In the genomic region with DNA sequence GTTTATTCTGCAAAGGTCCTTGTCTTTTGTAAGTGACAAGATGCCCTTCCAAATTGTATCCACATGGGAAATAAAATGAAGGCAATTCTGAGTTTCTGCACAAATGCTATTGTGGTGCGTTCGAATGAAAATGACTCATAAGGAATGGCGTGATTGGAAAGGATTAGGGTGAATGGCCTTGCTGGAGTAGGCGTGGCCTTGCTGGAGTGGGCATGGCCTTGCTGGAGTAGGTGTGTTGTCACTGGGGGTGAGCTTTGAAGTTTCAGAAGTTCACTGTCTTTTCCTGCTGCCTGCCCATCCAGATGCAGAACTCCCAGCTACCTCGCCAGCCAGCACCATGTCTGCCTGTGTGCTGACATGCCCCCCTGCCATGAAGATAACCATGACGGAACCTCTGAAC, we compare ENCODE assay signal across 27 mouse cellular contexts. TPM values are rescaled to one million over a fixed set of nuclear protein-coding genes. Genes with fewer than 3 reads are reported as not detected.
DNase-seq lines count a peak whose midpoint lies in the region; ATAC-seq lines count a peak whose summit lies in the region.
"Had no signal": no experiment of that assay in that cellular context is flagged by ENCODE, and none has a peak within 500 bp of the region (broad histone marks: within the 10 kb centered on the region; RNA-seq: fewer than 3 reads in every experiment).

No protein-coding gene starts in this region.

- H3K27me3 ChIP-seq in forebrain, embryonic 15.5 days, result no peaks in the 10 kb centered on the region
- H3K27me3 ChIP-seq: CH12.LX; embryonic facial prominence, embryonic 13.5 days; forebrain, embryonic 12.5 days; heart, embryonic 13.5 days; hindbrain, embryonic 12.5 days; hindbrain, embryonic 15.5 days had no signal

- H3K27ac ChIP-seq in forebrain, embryonic 15.5 days (replicated peaks), result no peak overlapping the region
- H3K27ac ChIP-seq: embryonic facial prominence, embryonic 10.5 days; embryonic facial prominence, embryonic 13.5 days; forebrain, embryonic 12.5 days; heart, adult 2 months; heart, embryonic 10.5 days; heart, embryonic 13.5 days; hindbrain, embryonic 12.5 days; hindbrain, embryonic 15.5 days had no signal

- no peak for ATAC-seq in forebrain, embryonic 15.5 days (replicated peaks)
- ATAC-seq: forebrain, embryonic 16.5 days; intestine, postnatal 0 days had no signal

- H3K4me3 ChIP-seq in forebrain, embryonic 15.5 days, result no peak overlapping the region
- H3K4me3 ChIP-seq: embryonic facial prominence, embryonic 10.5 days; embryonic facial prominence, embryonic 13.5 days; erythroblast, embryonic 14.5 days; forebrain, embryonic 12.5 days; heart, adult 2 months; heart, embryonic 10.5 days; heart, embryonic 13.5 days; hindbrain, embryonic 12.5 days; hindbrain, embryonic 15.5 days had no signal

- WGBS in forebrain, embryonic 15.5 days, result 81% methylated on average over 6 of the region's 6 CpGs

- intact Hi-C loops in heart, postnatal 10 days (cut with DNase I), result no loop called here

- DNase-seq in heart, adult 11 months, result peak; percentile 64
- DNase-seq in heart, postnatal 10 days, result no peak
- DNase-seq in adrenal gland, adult 2 months, result peak; percentile 70
- DNase-seq in adrenal gland, postnatal 14 days, result peak; percentile 63
- no peak for DNase-seq in liver
- no peak for DNase-seq in lung, postnatal 36 days
- DNase-seq: B cell, adult 2 months; cerebellum, adult 11-12 months; cerebellum, adult 8-10 months; cerebellum, postnatal 10 days; cerebellum, postnatal 36 days; embryo, embryonic 11 days; gastrocnemius, postnatal 25 days; heart, adult 2 months; kidney, adult 2 months had no signal

- H3K9me3 ChIP-seq in forebrain, embryonic 15.5 days, result no peaks in the 10 kb centered on the region
- H3K9me3 ChIP-seq: embryonic facial prominence, embryonic 10.5 days; embryonic facial prominence, embryonic 13.5 days; forebrain, embryonic 12.5 days; heart, embryonic 10.5 days; heart, embryonic 13.5 days; hindbrain, embryonic 12.5 days; hindbrain, embryonic 15.5 days had no signal

- no peaks in the 10 kb centered on the region for H3K36me3 ChIP-seq in forebrain, embryonic 15.5 days
- H3K36me3 ChIP-seq: embryonic facial prominence, embryonic 10.5 days; embryonic facial prominence, embryonic 13.5 days; forebrain, embryonic 12.5 days; heart, embryonic 10.5 days; heart, embryonic 13.5 days; hindbrain, embryonic 12.5 days; hindbrain, embryonic 15.5 days had no signal

- no peaks in the 10 kb centered on the region for H3K4me1 ChIP-seq in forebrain, embryonic 15.5 days
- H3K4me1 ChIP-seq: embryonic facial prominence, embryonic 10.5 days; embryonic facial prominence, embryonic 13.5 days; forebrain, embryonic 12.5 days; heart, embryonic 10.5 days; heart, embryonic 13.5 days; hindbrain, embryonic 12.5 days; hindbrain, embryonic 15.5 days had no signal

- H3K4me2 ChIP-seq in forebrain, embryonic 15.5 days (replicated peaks), result no peak overlapping the region
- H3K4me2 ChIP-seq: embryonic facial prominence, embryonic 13.5 days; forebrain, embryonic 12.5 days; heart, embryonic 13.5 days; hindbrain, embryonic 12.5 days; hindbrain, embryonic 15.5 days had no signal

- no peak overlapping the region for H3K9ac ChIP-seq in forebrain, embryonic 15.5 days (replicated peaks)
- H3K9ac ChIP-seq: embryonic facial prominence, embryonic 13.5 days; forebrain, embryonic 12.5 days; heart, embryonic 13.5 days; hindbrain, embryonic 12.5 days; hindbrain, embryonic 15.5 days had no signal

RNA-seq across cellular contexts. Expression of a gene that starts 23.7 kb away (rescaled TPM):
- 10 to 100 TPM; 40.2 to 41.5 TPM for total RNA-seq in heart, postnatal 10 days (2021)
- 10 to 100 TPM; 21.9 to 25.7 TPM for total RNA-seq in adrenal gland, adult 2 months (2021)
- polyA plus RNA-seq in adrenal gland, adult 2 months (2012; rRNA removed), result 13.0 and 13.1 TPM in 2 replicates
- 24.6 and 26.5 TPM in 2 replicates for total RNA-seq in adrenal gland, postnatal 14 days (2021)
- 4.1 and 4.2 TPM in 2 replicates for polyA plus RNA-seq in forebrain, embryonic 15.5 days (2015; fragmentation: Nextera tagmentation; extraction: Ambion mirVana)

Comparison
In these comparisons a context has a peak if more than half of its experiments do, and no peak if none do; other contexts are left out.
1. DNase-seq: peak in heart, adult 11 months (single experiment), adrenal gland, adult 2 months (single experiment) and adrenal gland, postnatal 14 days (single experiment); none in heart, postnatal 10 days (0 of 2), liver (single experiment) and lung, postnatal 36 days (single experiment).